Mouse (Mus musculus) c-Kit-positive CD71-positive TER-119-positive erythroid progenitor cells, embryonic 14.5 days (primary cell): ENCODE measurements around the gene Parg.

Source experiments
- DNase-seq: peaks from one replicate; pipeline ENCODE4 v3.0.0-alpha.2; 2013; ENCODE audit warnings: low spot score

The Parg gene

DNA sequence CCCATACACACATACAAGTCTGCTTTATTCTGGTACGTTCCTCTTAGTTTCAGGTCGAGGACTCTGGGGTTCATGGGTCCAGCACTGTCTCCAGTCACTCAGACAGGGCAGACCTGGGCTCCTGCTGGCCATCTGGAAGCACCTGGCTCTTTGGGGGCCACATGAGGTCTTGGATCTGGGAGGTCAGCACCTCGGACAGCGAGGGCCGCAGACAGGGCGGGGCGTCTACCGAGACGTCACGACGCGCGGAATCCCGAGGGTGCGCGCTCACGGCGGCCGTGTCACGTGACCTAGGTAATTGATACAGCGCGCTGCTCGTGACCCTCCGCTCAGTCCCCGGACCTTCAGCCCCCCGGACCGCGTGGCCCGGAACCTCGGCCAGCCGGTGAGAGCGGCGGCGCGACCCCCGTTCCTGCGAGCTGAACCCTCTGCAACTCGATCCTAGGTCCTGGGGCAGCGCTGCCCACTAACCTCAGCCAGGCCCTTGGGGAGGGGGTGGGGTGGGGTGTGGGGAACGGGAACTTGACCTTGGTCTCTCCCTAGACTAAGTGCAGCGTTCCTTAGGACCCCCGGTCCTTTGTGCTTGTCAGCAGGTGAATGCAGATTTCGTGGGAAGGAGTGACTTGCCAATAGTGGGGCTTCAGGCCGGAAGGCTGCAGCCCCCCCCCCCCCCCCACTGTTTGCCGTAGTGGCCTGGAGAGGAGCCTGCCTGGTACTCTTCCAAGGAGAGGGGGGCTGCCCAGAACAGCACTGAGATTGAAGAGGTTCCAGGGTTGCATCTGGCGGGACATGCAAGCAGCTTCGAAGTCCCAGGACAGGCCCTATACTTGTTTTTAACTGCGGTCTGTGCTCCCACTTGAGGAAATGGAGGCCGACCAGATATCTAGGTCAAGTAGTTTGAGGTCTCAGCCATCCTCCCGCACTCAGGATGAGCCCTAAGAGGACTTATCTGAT is 120.3 kb downstream of the Parg start, which contains the start of gene Ogdhl:
Gene Ogdhl, plus strand, starts transcription at position 288 of the 954 bp plus-strand sequence.
- peak; percentile 56 for DNase-seq

DNA sequence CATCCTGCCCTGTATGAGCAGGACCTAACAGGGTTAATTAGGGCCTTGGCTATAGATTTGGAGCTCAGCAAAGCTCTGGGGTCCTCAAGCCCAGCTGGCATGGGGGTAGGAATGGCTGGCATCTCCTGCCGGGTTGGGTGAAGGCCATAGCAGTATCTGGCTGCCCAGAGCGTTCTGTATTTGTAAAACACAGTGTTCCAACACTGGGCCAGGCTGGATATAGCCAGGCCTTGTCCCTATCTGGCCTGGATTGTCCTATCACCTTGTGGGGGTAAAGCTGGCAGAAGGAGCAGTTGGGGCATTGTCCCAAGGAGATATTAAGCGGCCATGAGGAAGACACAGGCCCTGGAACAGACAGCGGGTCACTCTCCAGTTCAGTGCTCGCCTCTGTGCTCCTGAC is 121.5 kb downstream of the Parg start:
- no peak for DNase-seq

DNA sequence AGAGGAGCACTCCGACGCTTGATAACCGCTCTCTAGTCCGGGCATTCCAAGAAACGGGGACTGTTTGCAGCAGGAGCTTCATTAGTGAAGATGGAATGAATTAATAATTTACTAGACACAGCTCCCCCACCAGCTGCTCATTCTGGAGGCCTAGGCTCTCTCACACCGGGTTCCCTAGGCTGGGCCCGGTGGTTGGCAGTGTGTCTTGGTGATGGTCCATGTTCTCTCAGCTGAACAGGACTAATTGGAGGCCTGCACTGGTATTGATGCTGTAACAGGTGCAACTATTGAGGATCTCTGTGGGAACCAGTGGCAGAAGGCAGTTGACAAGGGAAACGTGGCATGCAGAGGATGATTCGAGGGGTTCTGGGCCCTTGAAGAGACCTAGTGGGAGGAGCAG is 125.6 kb downstream of the Parg start:
- DNase-seq: no peak

DNA sequence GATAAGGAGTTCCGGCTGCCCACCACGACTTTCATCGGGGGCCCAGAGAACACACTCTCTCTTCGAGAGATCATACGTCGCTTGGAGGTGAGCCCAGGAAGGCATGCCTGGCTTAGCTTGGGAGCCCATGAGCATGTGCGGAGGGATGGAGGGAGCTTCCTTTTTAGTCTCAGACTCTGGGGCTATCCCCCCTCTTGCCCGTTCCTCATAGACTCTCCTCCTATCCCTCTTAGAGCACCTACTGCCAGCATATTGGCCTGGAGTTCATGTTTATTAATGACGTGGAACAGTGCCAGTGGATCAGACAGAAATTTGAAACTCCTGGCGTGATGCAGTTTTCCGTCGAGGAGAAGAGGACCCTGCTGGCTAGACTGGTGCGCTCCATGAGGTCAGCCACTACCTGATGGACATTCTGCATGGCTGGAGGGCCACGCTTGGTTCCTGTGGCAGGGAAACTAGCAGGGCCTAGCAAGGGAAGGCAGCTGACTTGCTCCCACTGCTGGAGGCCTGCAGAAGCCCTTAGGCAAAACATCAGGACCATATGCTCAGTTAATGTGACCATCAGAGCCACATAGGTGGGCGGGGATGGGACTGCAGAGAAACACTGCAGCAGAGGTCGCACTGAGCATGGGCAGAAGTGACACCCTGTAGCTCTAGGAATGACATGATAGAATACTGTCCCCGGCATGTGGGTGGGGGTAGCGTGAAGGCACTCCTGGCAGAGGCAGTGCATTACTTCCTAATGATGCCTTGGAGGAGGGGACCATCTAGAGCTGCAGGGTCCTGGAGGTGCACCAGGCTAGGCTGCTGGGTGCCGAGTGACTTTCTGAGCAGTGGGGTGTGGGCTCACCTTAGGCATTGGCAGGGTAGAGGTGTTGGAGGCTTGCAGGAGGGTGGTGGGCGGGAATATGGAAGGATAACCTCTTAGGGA is 131.0 kb downstream of the Parg start:
- DNase-seq: no peak

DNA sequence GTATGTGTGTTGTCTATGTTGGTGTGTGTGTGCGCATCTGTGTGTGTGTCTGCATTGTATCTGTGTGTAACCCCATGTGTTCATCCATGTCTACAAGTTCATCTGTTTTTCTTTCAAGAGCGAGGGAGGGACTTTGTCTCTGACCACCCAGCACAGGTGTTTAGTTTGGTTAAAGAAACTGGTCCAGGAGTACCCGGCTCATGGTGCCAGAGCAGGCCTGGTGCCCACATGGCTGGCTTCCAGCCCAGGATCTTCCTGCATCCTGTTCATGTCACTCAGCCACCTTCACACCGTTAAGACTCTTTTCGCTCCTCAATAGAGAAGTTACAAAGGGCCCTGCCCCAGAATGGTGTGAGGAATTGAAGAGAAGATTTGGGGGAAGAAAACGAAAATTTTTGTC is 134.3 kb downstream of the Parg start:
- no peak for DNase-seq

DNA sequence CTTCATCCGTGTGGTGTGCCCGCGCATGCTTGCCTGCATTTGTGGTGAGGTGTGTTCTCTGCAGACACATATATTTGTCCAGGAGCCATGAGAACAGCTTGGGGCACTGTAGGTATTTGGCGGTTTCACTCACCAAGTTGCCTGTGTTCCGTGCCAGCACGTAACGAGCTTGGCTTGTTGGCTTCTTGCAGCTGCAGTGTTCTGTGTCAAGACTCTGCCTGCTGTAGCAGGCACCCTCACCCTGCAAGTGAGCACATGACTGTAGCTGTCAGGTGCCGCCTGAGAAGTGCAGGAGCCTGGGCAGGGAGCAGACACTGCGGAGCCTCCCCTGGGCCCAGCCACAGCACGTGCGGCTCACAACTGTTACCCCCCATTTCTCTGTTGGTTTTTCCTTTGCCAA is 134.8 kb downstream of the Parg start:
- no peak for DNase-seq

DNA sequence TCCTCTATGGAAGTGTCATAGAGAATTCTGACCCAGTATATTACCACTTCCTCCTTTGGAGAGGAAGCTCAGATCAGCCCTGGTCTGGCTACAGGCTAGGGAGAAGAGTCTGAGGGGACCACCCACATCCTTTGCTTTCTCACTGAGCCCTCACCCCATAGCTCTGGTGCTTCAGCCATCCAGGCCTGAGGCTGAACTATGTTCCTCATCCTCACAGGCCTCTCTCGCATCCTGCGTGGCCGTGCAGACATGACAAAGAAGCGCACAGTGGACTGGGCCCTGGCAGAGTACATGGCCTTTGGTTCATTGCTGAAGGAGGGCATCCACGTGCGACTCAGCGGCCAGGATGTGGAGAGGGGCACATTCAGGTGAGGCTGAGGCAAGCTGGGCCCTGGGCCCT is 140.1 kb downstream of the Parg start:
- no peak for DNase-seq

DNA sequence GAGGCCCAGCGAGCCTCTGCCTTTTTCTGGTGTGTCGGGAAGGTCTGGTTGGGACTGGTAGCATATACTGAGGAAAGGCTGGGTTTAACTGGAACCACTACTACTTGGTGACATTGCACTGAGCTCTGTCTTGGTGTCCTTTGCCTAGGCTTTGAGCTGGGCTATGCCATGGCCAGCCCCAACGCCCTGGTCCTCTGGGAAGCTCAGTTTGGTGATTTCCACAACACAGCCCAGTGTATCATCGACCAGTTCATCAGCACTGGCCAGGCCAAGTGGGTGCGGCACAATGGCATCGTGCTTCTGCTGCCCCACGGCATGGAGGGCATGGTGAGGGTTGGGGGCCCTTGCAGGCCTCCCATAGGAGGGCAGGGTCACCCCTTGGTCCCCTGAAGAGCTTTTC is 142.4 kb downstream of the Parg start:
- DNase-seq: no peak

DNA sequence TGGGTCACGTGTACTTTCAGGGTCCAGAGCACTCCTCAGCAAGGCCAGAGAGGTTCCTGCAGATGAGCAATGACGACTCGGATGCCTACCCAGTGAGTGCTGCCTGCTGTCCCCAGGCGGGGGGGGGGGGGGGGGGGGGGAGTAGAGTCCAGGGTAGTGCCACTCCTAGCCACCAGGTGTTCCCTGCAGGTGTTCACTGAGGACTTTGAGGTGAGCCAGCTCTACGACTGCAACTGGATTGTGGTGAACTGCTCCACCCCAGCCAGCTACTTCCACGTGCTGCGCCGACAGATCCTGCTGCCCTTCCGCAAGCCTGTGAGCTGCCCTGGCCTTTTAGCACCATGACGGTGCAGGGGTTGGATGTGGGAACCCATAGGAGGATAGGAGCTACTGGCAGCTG is 142.9 kb downstream of the Parg start:
- no peak for DNase-seq
